Mouse (Mus musculus) effector memory CD4-positive, alpha-beta T cell, adult 5 months (primary cell): ENCODE results near the gene Gm17606. TPM values are rescaled to one million over a fixed set of nuclear protein-coding genes. Genes with fewer than 3 reads are reported as not detected.

Experiments used
- polyA plus RNA-seq: library from polyadenylated mRNA; unstranded; fragments of 100-300 nt; shearing (Covaris generic); gene quantifications from one replicate; pipeline ENCODE4 v1.2.1, GENCODE M21; 2017

The Gm17606 gene
- not detected for polyA plus RNA-seq

GRCm38 (mm10) chr14:54640946-54641304, at the start of gene Gm17606:
Gene Gm17606, plus strand, starts transcription at chr14:54640952.

GRCm38 (mm10) chr14:54605752-54606321, 34.9 kb upstream of the Gm17606 start, which contains the start of gene 4931414P19Rik:
Gene 4931414P19Rik, minus strand, starts transcription at chr14:54605993.

GRCm38 (mm10) chr14:54617897-54618365, 22.8 kb upstream of the Gm17606 start, which contains the start of gene Psmb5:
Gene Psmb5, minus strand, starts transcription at chr14:54618022.

GRCm38 (mm10) chr14:54621133-54621532, 19.6 kb upstream of the Gm17606 start, which contains the start of gene Psmb11:
Gene Psmb11, plus strand, starts transcription at chr14:54621433.

GRCm38 (mm10) chr14:54641305-54641969, 685 bp downstream of the Gm17606 start, which contains the start of gene Cdh24:
Gene Cdh24, minus strand, starts transcription at chr14:54641364.

GRCm38 (mm10) chr14:54686063-54686521, 45.3 kb downstream of the Gm17606 start, which contains the start of gene 1700123O20Rik:
Gene 1700123O20Rik, plus strand, starts transcription at chr14:54686216.

GRCm38 (mm10) chr14:54686522-54687143, 45.9 kb downstream of the Gm17606 start, which contains the start of gene Acin1:
Gene Acin1, minus strand, starts transcription at chr14:54686931.

Other genes with a start within 250 kb of the Gm17606 start
- gene Slc7a7, start 223.2 kb upstream of the Gm17606 start, polyA plus RNA-seq = 0.44 TPM
- gene Mrpl52, start 214.0 kb upstream of the Gm17606 start, polyA plus RNA-seq = 128 TPM
- gene Mmp14, start 209.3 kb upstream of the Gm17606 start, polyA plus RNA-seq = 0.91 TPM
- gene Lrp10, start 176.8 kb upstream of the Gm17606 start, polyA plus RNA-seq = 269 TPM
- gene Rem2, start 164.9 kb upstream of the Gm17606 start, polyA plus RNA-seq = 0.26 TPM
- gene Prmt5, start 123.4 kb upstream of the Gm17606 start, polyA plus RNA-seq = 26.2 TPM
- gene Haus4, start 86.3 kb upstream of the Gm17606 start, polyA plus RNA-seq = 28.5 TPM
- 0.40 TPM for gene Ajuba, start 63.4 kb upstream of the Gm17606 start, polyA plus RNA-seq
- 0.41 TPM for gene 4931414P19Rik, start 35.0 kb upstream of the Gm17606 start, polyA plus RNA-seq
- gene Psmb5, start 22.9 kb upstream of the Gm17606 start, polyA plus RNA-seq = 112 TPM
- not detected for gene Psmb11, start 19.5 kb upstream of the Gm17606 start, polyA plus RNA-seq
- gene Cdh24, start 412 bp downstream of the Gm17606 start, polyA plus RNA-seq = 3.7 TPM
- gene 1700123O20Rik, start 45.3 kb downstream of the Gm17606 start, polyA plus RNA-seq = 53.0 TPM
- 106 TPM for gene Acin1, start 46.0 kb downstream of the Gm17606 start, polyA plus RNA-seq
- gene Gm29776, start 57.9 kb downstream of the Gm17606 start, polyA plus RNA-seq = 0.16 TPM
- gene Cebpe, start 71.2 kb downstream of the Gm17606 start, polyA plus RNA-seq = not detected
- not detected for gene Slc7a8, start 141.0 kb downstream of the Gm17606 start, polyA plus RNA-seq
- gene Rnf212b, start 173.2 kb downstream of the Gm17606 start, polyA plus RNA-seq = not detected
- 7.2 TPM for gene Homez, start 230.0 kb downstream of the Gm17606 start, polyA plus RNA-seq
- gene Ppp1r3e, start 236.6 kb downstream of the Gm17606 start, polyA plus RNA-seq = 2.8 TPM
- 0.16 TPM for gene Bcl2l2, start 242.4 kb downstream of the Gm17606 start, polyA plus RNA-seq
- not detected for gene Gm20521, start 242.5 kb downstream of the Gm17606 start, polyA plus RNA-seq